Mouse (Mus musculus) megakaryocyte, embryonic 14.5 days (primary cell): ENCODE data around the gene Rem1. TPM values are rescaled to one million over a fixed set of nuclear protein-coding genes. Genes with fewer than 3 reads are reported as not detected.

Experiments used
- H3K27me3 ChIP-seq: replicated peaks from 2 replicates; pipeline ENCODE3; 2012; ENCODE audit warnings: inconsistent platforms
- H3K36me3 ChIP-seq: replicated peaks from 2 replicates; pipeline ENCODE3; 2012; ENCODE audit warnings: low read length, inconsistent platforms, mixed read lengths
- H3K4me1 ChIP-seq: 2 replicates; pipeline ENCODE4 v1.6.1; 2012; ENCODE audit warnings: inconsistent platforms
- H3K4me3 ChIP-seq: replicated peaks from 2 replicates; pipeline ENCODE3; 2012; ENCODE audit warnings: moderate library complexity, mild to moderate bottlenecking, inconsistent platforms
- H3K9me3 ChIP-seq: 2 replicates; pipeline ENCODE4 v1.6.1; 2012; ENCODE audit warnings: inconsistent platforms
- FLI1 ChIP-seq: IDR thresholded peaks from 2 replicates; pipeline ENCODE4 v1.6.1; 2012; ENCODE audit warnings: low read length, inconsistent platforms, mixed read lengths
- GATA1 ChIP-seq: IDR thresholded peaks from 3 replicates; pipeline ENCODE4 v1.6.1; 2012; ENCODE audit warnings: mixed read lengths, low read length, inconsistent platforms, borderline replicate concordance
- polyA plus RNA-seq: library from polyadenylated mRNA; stranded (reverse); fragments of >175 nt; gene quantifications from 2 replicates; pipeline ENCODE4 v1.2.3, GENCODE M21; 2012; ENCODE audit warnings: low replicate concordance; ENCODE audit not compliant: insufficient read depth

Gene Rem1
- polyA plus RNA-seq, 1 experiment = not detected

DNA sequence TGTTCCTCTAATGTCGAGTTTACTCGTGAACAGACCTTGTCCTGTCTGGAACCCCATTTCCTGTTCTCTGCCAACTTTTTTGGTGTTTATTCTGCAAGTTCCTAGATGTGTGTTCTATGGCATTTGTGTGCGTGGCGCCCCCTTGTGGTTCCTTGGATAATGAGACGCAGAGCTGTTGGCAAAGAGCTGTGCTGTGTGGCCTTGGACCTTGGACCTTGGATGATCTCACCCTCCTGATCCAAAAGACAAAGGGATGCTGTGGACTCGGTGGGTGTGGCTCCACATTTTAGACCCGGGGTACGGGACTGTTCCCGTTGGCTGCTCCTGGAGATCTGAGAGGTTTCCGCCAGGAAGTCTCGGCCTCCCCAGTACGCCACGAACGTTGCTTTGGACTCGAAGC, 22.7 kb upstream of the Rem1 start, which contains the start of gene Defb36:
Gene Defb36 (plus strand): TSS at position 271 of the 400 bp plus-strand sequence.
- peaks cover 25% of the 10 kb centered on the region for H3K27me3 ChIP-seq
- H3K9me3 ChIP-seq = peaks cover 30% of the 10 kb centered on the region
- H3K36me3 ChIP-seq = no peaks in the 10 kb centered on the region
- TF ChIP-seq FLI1 (no peak), GATA1 (no peak)
- no peak within 1 kb of the TSS for H3K4me3 ChIP-seq
- H3K4me1 ChIP-seq = peaks cover 49% of the 10 kb centered on the region

DNA sequence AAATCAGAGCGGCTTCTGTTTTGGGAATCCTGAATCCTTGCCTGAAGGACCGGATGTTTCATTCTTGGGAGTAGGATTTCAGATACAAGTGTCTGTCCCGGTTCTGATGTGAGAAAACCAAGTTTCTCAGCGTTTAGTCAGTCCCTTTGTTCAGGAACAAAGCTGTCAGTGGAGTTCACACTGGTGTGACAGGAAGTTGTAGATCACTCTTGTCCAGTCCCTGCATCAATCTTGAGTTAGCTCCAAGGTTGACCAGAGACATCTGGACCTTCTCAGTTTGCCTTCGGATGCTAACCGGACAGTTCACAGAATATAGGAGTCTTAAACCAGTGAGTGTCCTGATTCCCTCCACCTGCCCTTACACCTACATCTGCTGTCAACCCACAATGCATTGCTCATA, 19.0 kb upstream of the Rem1 start:
- H3K9me3 ChIP-seq = peaks cover 18% of the 10 kb centered on the region
- no peaks in the 10 kb centered on the region for H3K36me3 ChIP-seq
- peaks cover 46% of the 10 kb centered on the region for H3K4me1 ChIP-seq
- peaks cover 39% of the 10 kb centered on the region for H3K27me3 ChIP-seq
- no peak for TF ChIP-seq GATA1
- TF ChIP-seq FLI1 = no peak
- H3K4me3 ChIP-seq = no peak overlapping the region

DNA sequence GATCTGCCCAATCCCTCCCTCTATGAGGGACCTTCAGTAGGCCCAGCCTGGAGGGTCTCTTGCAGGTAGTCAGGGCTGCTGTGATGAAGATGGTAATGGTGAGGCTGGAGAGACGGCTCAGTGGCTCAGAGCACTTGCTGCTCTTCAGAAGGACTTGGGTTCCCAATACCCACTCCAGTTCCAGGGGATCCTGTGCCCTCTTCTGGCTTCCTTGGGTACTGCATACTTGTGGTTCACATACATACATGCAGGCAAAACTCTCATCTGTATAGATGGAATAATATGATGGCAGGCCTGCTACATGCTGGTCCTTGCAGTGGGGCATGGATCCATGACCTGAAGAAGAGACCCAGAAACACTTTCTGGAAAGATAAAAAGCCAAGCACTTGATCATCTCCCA, 18.0 kb upstream of the Rem1 start:
- Histone ChIP-seq H3K4me3 (no peak overlapping the region), H3K4me1 (peaks cover 46% of the 10 kb centered on the region), H3K9me3 (peaks cover 15% of the 10 kb centered on the region), H3K27me3 (peaks cover 39% of the 10 kb centered on the region), H3K36me3 (no peaks in the 10 kb centered on the region)
- TF ChIP-seq FLI1 (no peak), GATA1 (no peak)

DNA sequence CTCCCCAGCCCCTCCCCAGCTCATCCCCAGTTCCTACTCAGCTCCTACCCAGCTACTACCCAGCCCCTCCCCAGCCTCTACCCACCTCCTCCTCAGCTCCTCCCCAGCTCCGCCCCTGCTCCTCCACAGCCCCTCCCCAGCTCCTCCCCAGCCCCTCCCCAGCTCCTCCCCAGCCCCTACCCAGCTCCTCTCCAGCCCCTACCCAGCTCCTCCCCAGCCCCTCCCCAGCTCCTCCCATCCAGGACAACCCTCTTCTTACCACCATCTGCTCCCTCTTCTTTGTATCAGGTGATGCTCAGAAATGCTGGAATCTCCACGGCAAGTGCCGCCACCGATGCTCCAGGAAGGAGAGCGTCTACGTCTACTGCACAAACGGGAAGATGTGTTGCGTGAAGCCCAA, 14.6 kb upstream of the Rem1 start:
- H3K9me3 ChIP-seq = peaks cover 9% of the 10 kb centered on the region
- H3K27me3 ChIP-seq = peaks cover 26% of the 10 kb centered on the region
- no peaks in the 10 kb centered on the region for H3K36me3 ChIP-seq
- TF ChIP-seq FLI1 = no peak
- no peak for TF ChIP-seq GATA1
- peaks cover 18% of the 10 kb centered on the region for H3K4me1 ChIP-seq
- H3K4me3 ChIP-seq = no peak overlapping the region

DNA sequence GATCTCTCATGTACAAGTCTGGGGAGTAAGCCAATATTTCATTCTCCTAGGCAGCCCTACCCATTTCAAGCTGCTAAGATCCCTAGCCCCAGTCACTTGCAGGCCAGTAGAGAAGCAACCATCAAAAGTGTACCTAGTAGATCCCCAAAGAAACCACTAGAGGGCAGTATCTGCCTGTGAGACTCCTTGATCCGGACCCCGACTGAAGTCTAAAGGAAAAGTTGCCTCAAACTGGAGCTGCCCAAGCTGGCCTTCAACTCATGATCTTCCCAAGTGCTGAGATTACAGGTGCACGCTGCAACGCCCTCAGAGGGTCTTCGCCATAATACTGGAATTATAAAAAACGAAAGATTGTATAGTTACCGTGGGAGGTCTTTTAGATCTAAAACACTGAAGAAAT, 11.2 kb upstream of the Rem1 start:
- peak overlapping the region; percentile 74 for H3K4me3 ChIP-seq
- H3K9me3 ChIP-seq = no peaks in the 10 kb centered on the region
- peaks cover 14% of the 10 kb centered on the region for H3K4me1 ChIP-seq
- H3K27me3 ChIP-seq = peaks cover 30% of the 10 kb centered on the region
- H3K36me3 ChIP-seq = no peaks in the 10 kb centered on the region
- TF ChIP-seq FLI1 = no peak

DNA sequence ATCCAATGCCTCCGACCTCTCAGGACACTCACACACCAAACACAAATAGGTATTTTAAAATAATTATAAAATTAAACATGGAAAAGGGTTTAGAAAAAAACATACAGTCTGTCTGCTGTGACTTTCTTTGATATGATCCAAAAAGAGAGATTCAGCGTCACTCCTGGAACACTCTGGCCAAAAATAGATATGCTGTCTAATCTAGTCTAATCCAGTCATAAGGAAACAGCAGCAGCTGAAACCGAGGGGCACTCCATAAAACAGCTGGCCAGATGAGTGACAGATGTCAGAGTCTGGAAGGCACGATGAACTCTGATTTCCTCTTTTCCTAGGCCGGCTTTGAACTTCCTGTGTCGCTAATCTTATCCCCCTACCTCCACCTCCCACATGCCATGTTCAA, 10.3 kb upstream of the Rem1 start:
- TF ChIP-seq FLI1 = no peak
- no peak for TF ChIP-seq GATA1
- peaks cover 14% of the 10 kb centered on the region for H3K4me1 ChIP-seq
- peaks cover 32% of the 10 kb centered on the region for H3K27me3 ChIP-seq
- no peaks in the 10 kb centered on the region for H3K36me3 ChIP-seq
- no peak overlapping the region for H3K4me3 ChIP-seq
- no peaks in the 10 kb centered on the region for H3K9me3 ChIP-seq

DNA sequence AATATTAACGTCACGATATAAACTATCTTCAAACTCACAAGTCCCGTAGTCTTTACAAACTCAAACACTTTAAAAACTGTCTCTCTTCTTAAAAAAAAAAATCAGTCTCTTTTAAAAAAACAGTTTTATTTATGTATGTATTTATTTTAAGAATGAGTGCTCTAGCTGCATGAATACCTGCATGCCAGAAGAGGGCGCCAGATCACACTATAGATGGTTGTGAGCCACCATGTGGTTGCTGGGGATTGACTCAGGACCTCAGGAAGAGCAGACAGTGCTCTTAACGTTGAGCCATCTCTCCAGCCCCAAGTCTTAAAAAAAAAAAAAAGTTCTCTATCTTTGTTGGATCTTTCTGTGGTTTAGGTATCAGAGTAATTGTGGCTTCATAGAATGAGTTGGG, 9.4 kb upstream of the Rem1 start:
- Histone ChIP-seq H3K4me3 (no peak overlapping the region), H3K27me3 (peaks cover 36% of the 10 kb centered on the region), H3K9me3 (no peaks in the 10 kb centered on the region), H3K36me3 (no peaks in the 10 kb centered on the region), H3K4me1 (peaks cover 11% of the 10 kb centered on the region)
- no peak for TF ChIP-seq FLI1
- no peak for TF ChIP-seq GATA1

DNA sequence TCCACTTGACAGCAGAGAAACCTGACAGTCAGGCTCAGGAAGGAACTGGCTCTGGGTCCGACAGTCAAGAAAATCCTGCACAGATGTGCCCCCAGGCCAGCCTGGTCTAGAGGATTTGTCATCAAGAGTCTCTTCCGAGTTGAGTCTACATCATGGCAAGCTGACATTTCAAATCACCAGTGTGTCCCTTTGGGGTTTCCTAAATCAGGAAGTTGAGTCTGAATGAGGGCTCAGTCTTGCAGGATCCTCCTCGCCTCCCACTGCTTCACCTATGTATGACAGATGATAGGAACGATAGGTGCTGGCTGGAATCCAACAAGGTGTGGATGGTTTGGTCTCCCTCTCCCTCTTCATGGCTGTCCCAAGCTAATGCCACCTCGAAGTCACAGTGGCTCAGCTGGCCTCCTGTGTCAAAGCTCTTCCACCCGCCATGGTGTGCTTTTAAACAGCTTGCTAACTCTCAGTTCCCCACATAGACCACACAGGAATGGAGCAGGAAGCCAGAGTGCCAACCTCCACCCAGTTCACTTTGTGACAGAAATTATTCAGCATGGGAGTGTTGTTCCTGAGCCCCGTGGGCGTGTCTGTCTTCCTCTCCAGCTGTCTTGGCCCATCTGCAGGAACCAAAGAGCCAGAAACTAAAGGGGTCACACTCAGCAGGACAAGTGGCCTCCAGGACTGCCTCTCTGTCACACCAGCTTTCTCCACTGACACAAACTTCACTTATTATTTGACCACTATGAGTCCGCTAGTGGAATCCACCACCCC, 6.2 kb upstream of the Rem1 start:
- H3K36me3 ChIP-seq = no peaks in the 10 kb centered on the region
- H3K9me3 ChIP-seq = peaks cover 14% of the 10 kb centered on the region
- H3K4me3 ChIP-seq = peak overlapping the region; percentile 46
- peaks cover 63% of the 10 kb centered on the region for H3K27me3 ChIP-seq
- peaks cover 11% of the 10 kb centered on the region for H3K4me1 ChIP-seq
- TF ChIP-seq FLI1 = no peak
- TF ChIP-seq GATA1 = no peak

DNA sequence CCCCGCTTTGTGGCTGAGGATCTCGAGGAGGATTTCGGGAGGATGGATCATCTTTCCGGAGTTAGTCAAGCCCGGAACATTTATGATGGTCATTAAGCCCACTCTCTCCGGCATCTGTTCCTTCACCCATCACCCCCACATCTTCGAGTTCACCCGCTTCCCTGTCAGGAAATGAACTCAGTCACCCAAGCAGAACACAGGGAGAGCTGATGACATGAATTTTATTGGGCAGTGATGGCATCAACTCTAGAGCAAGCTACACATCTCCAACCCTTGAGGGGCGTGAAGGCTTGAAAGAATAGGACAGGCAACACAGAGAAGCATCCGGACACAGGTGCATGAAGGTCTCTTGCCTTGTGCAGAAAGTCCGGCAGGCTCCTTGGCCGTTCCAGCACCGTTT, 4.6 kb upstream of the Rem1 start:
- Histone ChIP-seq H3K9me3 (peaks cover 14% of the 10 kb centered on the region), H3K4me3 (no peak overlapping the region), H3K36me3 (no peaks in the 10 kb centered on the region), H3K27me3 (peaks cover 79% of the 10 kb centered on the region), H3K4me1 (peaks cover 15% of the 10 kb centered on the region)
- TF ChIP-seq FLI1 = no peak
- TF ChIP-seq GATA1 = no peak

DNA sequence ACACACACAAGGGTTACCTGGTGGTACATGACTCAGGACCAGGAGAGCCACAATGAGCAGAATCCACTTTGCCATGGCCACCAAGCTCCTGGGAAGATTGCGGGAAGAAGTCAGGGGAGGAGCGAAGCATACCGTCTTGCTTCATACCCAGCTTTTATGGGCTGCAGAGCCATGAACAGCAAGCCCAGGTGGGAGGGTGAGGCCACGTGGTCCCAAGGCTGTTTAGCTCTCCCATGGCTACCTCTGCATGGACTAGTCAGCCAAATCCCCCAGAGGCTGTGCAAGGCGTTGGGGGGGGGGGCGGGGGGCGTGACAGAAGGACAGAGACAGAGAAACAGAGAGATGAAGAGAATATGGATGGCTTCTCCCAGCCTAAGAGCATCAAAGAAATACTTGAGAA, 3.8 kb upstream of the Rem1 start, which contains the start of gene Defb25:
Gene Defb25 (minus strand): TSS at position 101 of the 400 bp plus-strand sequence.
- H3K9me3 ChIP-seq = peaks cover 14% of the 10 kb centered on the region
- H3K36me3 ChIP-seq = no peaks in the 10 kb centered on the region
- H3K4me1 ChIP-seq = peaks cover 20% of the 10 kb centered on the region
- H3K4me3 ChIP-seq = no peak within 1 kb of the TSS
- TF ChIP-seq GATA1 (no peak), FLI1 (no peak)
- peaks cover 87% of the 10 kb centered on the region for H3K27me3 ChIP-seq
